In the genomic region with DNA sequence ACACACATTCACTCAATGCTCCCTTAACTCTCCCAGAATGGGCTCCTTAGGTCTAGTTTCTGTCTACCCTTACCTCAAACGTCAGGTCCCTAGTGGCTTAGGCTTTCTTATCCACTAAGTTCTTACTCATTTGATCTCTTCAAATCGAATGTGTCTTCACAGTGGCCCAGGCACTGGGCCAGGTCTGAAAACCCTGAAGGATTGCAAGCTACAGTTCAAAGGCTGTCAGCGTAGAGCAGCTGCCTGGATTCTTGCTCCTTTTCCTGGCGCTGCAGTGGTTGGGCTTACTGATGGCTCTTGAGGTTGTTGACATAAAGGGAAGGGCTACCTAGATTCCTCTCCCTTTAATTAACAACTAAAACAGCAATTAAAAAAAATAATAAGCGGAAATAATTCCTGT, we compare ENCODE assay signal across 14 mouse cellular contexts.
DNase-seq lines count a peak whose midpoint lies in the region; ATAC-seq and TF ChIP-seq lines count a peak whose summit lies in the region.
"Had no signal": no experiment of that assay in that cellular context is flagged by ENCODE, and none has a peak within 500 bp of the region (broad histone marks: within the 10 kb centered on the region; RNA-seq: fewer than 3 reads in every experiment).

No protein-coding gene starts in this region.

- no peak for TF ChIP-seq CTCF in kidney, postnatal 0 days (IDR thresholded peaks at IDR 0.05; ENCODE audit: low read depth)
- TF ChIP-seq CTCF in stomach, postnatal 0 days (IDR thresholded peaks at IDR 0.05; ENCODE audit: low read depth), result no peak

- WGBS in kidney, postnatal 0 days, result 60% methylated on average over 5 of the region's 5 CpGs
- 81% methylated on average over 5 of the region's 5 CpGs for WGBS in midbrain, embryonic 11.5 days
- WGBS in midbrain, embryonic 16.5 days, result 77% methylated on average over 5 of the region's 5 CpGs
- WGBS in stomach, postnatal 0 days, result 34% methylated on average over 5 of the region's 5 CpGs

- ATAC-seq in kidney, postnatal 0 days (replicated peaks; ENCODE audit: low FRiP score, low read depth), result no peak
- no peak for ATAC-seq in midbrain, embryonic 11.5 days (ENCODE audit: low FRiP score)
- no peak for ATAC-seq in midbrain, embryonic 16.5 days
- ATAC-seq in stomach, postnatal 0 days (ENCODE audit: low FRiP score, low TSS enrichment), result no peak
- ATAC-seq: forebrain, postnatal 0 days; intestine, embryonic 16.5 days had no signal

- H3K36me3 ChIP-seq in kidney, postnatal 0 days (ENCODE audit: insufficient read depth, low read length), result no peaks in the 10 kb centered on the region
- no peaks in the 10 kb centered on the region for H3K36me3 ChIP-seq in midbrain, embryonic 11.5 days (ENCODE audit: control insufficient read depth, insufficient read depth, low read length)
- no peaks in the 10 kb centered on the region for H3K36me3 ChIP-seq in midbrain, embryonic 16.5 days (ENCODE audit: control insufficient read depth, insufficient read depth, low read length)
- no peaks in the 10 kb centered on the region for H3K36me3 ChIP-seq in stomach, postnatal 0 days (ENCODE audit: control insufficient read depth, insufficient read depth, low read length)
- H3K36me3 ChIP-seq: limb, embryonic 13.5 days had no signal

- no peak overlapping the region for H3K27ac ChIP-seq in kidney, postnatal 0 days
- no peak overlapping the region for H3K27ac ChIP-seq in midbrain, embryonic 11.5 days (ENCODE audit: low read depth, low read length)
- no peak overlapping the region for H3K27ac ChIP-seq in midbrain, embryonic 16.5 days (ENCODE audit: low read length)
- H3K27ac ChIP-seq in stomach, postnatal 0 days (replicated peaks), result peak overlapping the region; percentile 13; the same call in 1 of the 2 replicates
- H3K27ac ChIP-seq: limb, embryonic 13.5 days had no signal

- H3K4me3 ChIP-seq in kidney, postnatal 0 days (replicated peaks; ENCODE audit: low read depth, low read length), result no peak overlapping the region
- H3K4me3 ChIP-seq in midbrain, embryonic 11.5 days (ENCODE audit: low read depth, low read length), result no peak overlapping the region
- no peak overlapping the region for H3K4me3 ChIP-seq in midbrain, embryonic 16.5 days (ENCODE audit: low read depth, low read length)
- no peak overlapping the region for H3K4me3 ChIP-seq in stomach, postnatal 0 days (ENCODE audit: low read depth, low read length)
- H3K4me3 ChIP-seq: limb, embryonic 13.5 days; megakaryocyte, embryonic 14.5 days had no signal

- peak; percentile 61 for DNase-seq in adrenal gland, postnatal 10 days
- no peak for DNase-seq in adrenal gland, adult 18-20 months (ENCODE audit: low spot score in 2 of 2)
- DNase-seq in kidney, postnatal 0 days (ENCODE audit: low spot score), result peak; percentile 28
- DNase-seq in kidney, adult 8-10 months, result no peak
- peak; percentile 31 for DNase-seq in midbrain, embryonic 11.5 days (ENCODE audit: low spot score, missing footprints)
- peak; percentile 27 for DNase-seq in stomach, postnatal 0 days (ENCODE audit: low spot score)
- no peak for DNase-seq in frontal cortex, postnatal 36 days (ENCODE audit: low spot score in 2 of 2)
- DNase-seq: cerebellum, adult 18-20 months; forebrain, postnatal 0 days; thymus, adult 18-20 months had no signal

- H3K4me2 ChIP-seq in kidney, postnatal 0 days (ENCODE audit: low read length), result no peak overlapping the region
- H3K4me2 ChIP-seq in midbrain, embryonic 11.5 days, result no peak overlapping the region
- no peak overlapping the region for H3K4me2 ChIP-seq in midbrain, embryonic 16.5 days (ENCODE audit: low read length)
- no peak overlapping the region for H3K4me2 ChIP-seq in stomach, postnatal 0 days (replicated peaks; ENCODE audit: low read depth)
- H3K4me2 ChIP-seq: limb, embryonic 13.5 days had no signal

- H3K27me3 ChIP-seq in kidney, postnatal 0 days (ENCODE audit: insufficient read depth, low read length), result no peaks in the 10 kb centered on the region
- no peaks in the 10 kb centered on the region for H3K27me3 ChIP-seq in midbrain, embryonic 11.5 days (ENCODE audit: control insufficient read depth, insufficient read depth, low read length)
- peaks cover 1% of the 10 kb centered on the region; the same call in 1 of the 2 replicates for H3K27me3 ChIP-seq in midbrain, embryonic 16.5 days (ENCODE audit: control insufficient read depth, insufficient read depth, low read depth, low read length)
- H3K27me3 ChIP-seq in stomach, postnatal 0 days (ENCODE audit: control insufficient read depth, insufficient read depth, low read length), result no peaks in the 10 kb centered on the region
- H3K27me3 ChIP-seq: limb, embryonic 13.5 days; megakaryocyte, embryonic 14.5 days had no signal

- TF ChIP-seq EP300 in stomach, postnatal 0 days (optimal IDR thresholded peaks at IDR 0.05), result no peak

- no peaks in the 10 kb centered on the region for H3K4me1 ChIP-seq in kidney, postnatal 0 days (replicated peaks; ENCODE audit: insufficient read depth, low read length)
- no peaks in the 10 kb centered on the region for H3K4me1 ChIP-seq in midbrain, embryonic 11.5 days (ENCODE audit: control insufficient read depth, insufficient read depth, low read length)
- no peaks in the 10 kb centered on the region for H3K4me1 ChIP-seq in midbrain, embryonic 16.5 days (ENCODE audit: control insufficient read depth, insufficient read depth, low read length)
- no peaks in the 10 kb centered on the region for H3K4me1 ChIP-seq in stomach, postnatal 0 days (replicated peaks; ENCODE audit: control insufficient read depth, insufficient read depth)
- H3K4me1 ChIP-seq: limb, embryonic 13.5 days; megakaryocyte, embryonic 14.5 days had no signal

- H3K9ac ChIP-seq in kidney, postnatal 0 days (ENCODE audit: low read depth, low read length), result no peak overlapping the region
- no peak overlapping the region for H3K9ac ChIP-seq in midbrain, embryonic 11.5 days (ENCODE audit: low read length)
- no peak overlapping the region for H3K9ac ChIP-seq in midbrain, embryonic 16.5 days (ENCODE audit: low read depth, low read length)
- H3K9ac ChIP-seq in stomach, postnatal 0 days (ENCODE audit: low read length), result no peak overlapping the region
- H3K9ac ChIP-seq: forebrain, postnatal 0 days; limb, embryonic 13.5 days had no signal

- H3K9me3 ChIP-seq in kidney, postnatal 0 days (replicated peaks; ENCODE audit: low read length), result no peaks in the 10 kb centered on the region
- H3K9me3 ChIP-seq in midbrain, embryonic 11.5 days (ENCODE audit: control insufficient read depth, low read length), result no peaks in the 10 kb centered on the region
- 0 out of 2 replicates have a peak, but pooled peaks cover 4% of the 10 kb centered on the region for H3K9me3 ChIP-seq in midbrain, embryonic 16.5 days (replicated peaks; ENCODE audit: control insufficient read depth, low read length, poor library complexity, severe bottlenecking)
- no peaks in the 10 kb centered on the region for H3K9me3 ChIP-seq in stomach, postnatal 0 days (ENCODE audit: control insufficient read depth, low read length)
- H3K9me3 ChIP-seq: limb, embryonic 13.5 days; megakaryocyte, embryonic 14.5 days had no signal

Comparison
In these comparisons a context has a peak if more than half of its experiments do, and no peak if none do; other contexts are left out.
1. DNase-seq: peak in adrenal gland, postnatal 10 days (single experiment), kidney, postnatal 0 days (single experiment), midbrain, embryonic 11.5 days (single experiment) and stomach, postnatal 0 days (single experiment); none in adrenal gland, adult 18-20 months (0 of 2), kidney, adult 8-10 months (0 of 2) and frontal cortex, postnatal 36 days (0 of 2).